Mouse (Mus musculus) neural tube, embryonic 13.5 days (tissue): ENCODE measurements around the gene Wipi2. TPM values are rescaled to one million over a fixed set of nuclear protein-coding genes. Genes with fewer than 3 reads are reported as not detected.
A peak's percentile ranks its signal among the peaks of the same experiment; 100 is the strongest.

ENCODE experiments used
- ATAC-seq: fragments of 200-750 bp; cut with Nextera tagmentation; 2 replicates; pipeline ENCODE4 v1.8.0; 2017; ENCODE audit warnings: low read depth, mild to moderate bottlenecking, moderate TSS enrichment, moderate library complexity
- H3K27ac ChIP-seq: fragments of 300-500 bp; sonication (generic); replicated peaks from 2 replicates; pipeline ENCODE4 v1.5.1; 2015; ENCODE audit warnings: moderate library complexity, mild to moderate bottlenecking, inconsistent platforms
- H3K27me3 ChIP-seq: fragments of 300-500 bp; sonication (generic); 2 replicates; pipeline ENCODE4 v1.6.1; 2015; ENCODE audit warnings: mild to moderate bottlenecking, inconsistent platforms
- H3K36me3 ChIP-seq: fragments of 300-500 bp; sonication (generic); 2 replicates; pipeline ENCODE4 v1.6.1; 2015; ENCODE audit warnings: mild to moderate bottlenecking, inconsistent platforms
- H3K4me1 ChIP-seq: fragments of 300-500 bp; sonication (generic); replicated peaks from 2 replicates; pipeline ENCODE4 v1.6.1; 2015; ENCODE audit warnings: inconsistent platforms
- H3K4me2 ChIP-seq: fragments of 300-500 bp; sonication (generic); 2 replicates; pipeline ENCODE4 v1.6.1; 2015; ENCODE audit warnings: inconsistent platforms, mild to moderate bottlenecking, moderate library complexity
- H3K4me3 ChIP-seq: fragments of 300-500 bp; sonication (generic); 2 replicates; pipeline ENCODE4 v1.5.1; 2015; ENCODE audit warnings: mild to moderate bottlenecking, inconsistent platforms
- H3K9ac ChIP-seq: fragments of 300-500 bp; sonication (generic); 2 replicates; pipeline ENCODE4 v1.6.1; 2015; ENCODE audit warnings: moderate library complexity, mild to moderate bottlenecking, inconsistent platforms
- H3K9me3 ChIP-seq: fragments of 300-500 bp; sonication (generic); 2 replicates; pipeline ENCODE4 v1.6.1; 2016; ENCODE audit warnings: inconsistent platforms
- WGBS: fragments of 180-500 bp; shearing (Covaris S2); methylation state at CpG from one replicate; pipeline ENCODE4 v1.1.7; 2015; 5-methylcytosine and 5-hydroxymethylcytosine counted together
- polyA plus RNA-seq: library from polyadenylated mRNA; unstranded; fragments of >200 nt; fragmentation: Nextera tagmentation; extraction: Ambion mirVana; gene quantifications from 2 replicates; pipeline ENCODE4 v1.2.1, GENCODE M21; 2015

Gene Wipi2
- polyA plus RNA-seq, 1 experiment from 2014 or later = 43.3 TPM

DNA sequence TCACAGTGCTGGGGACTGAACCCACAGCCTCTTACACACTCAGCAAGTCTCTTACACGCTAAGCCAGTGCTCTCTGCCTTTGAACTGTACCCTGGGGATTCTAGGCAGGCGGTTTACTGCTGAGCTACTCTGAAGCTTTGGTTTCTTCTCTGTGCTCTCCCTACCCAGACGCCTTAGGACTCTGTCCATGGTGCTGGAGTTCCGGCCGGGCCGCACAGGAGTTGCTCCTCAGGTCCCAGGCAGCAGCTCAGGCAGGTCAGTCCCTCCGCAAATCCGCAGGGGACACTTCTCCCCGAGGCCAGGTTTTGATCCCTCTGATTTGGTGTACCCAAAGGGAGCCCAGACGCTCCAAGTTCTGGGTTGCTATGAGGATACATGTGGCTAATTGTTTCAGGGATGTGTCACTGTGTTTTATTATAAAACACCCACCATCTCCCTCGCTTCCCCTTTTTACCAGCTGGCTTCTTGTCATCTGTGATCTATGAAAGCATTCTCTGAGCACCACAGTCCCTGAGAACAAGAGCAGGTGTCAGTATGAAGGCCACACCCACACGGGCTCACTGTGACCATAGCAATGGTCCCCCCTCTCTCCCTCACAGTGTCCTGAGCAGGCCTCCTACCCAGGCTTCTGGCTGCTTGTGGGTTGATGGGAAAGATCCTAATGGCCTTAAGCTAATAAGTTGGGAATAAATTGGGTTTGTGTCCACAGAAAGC, 67.3 kb downstream of the Wipi2 start:
- H3K4me1 ChIP-seq = peaks cover 34% of the 10 kb centered on the region
- peaks cover 1% of the 10 kb centered on the region; the same call in 1 of the 2 replicates for H3K27me3 ChIP-seq
- no peak overlapping the region for H3K4me2 ChIP-seq
- no peaks in the 10 kb centered on the region for H3K9me3 ChIP-seq
- H3K27ac ChIP-seq = no peak overlapping the region
- H3K9ac ChIP-seq = no peak overlapping the region
- H3K36me3 ChIP-seq = no peaks in the 10 kb centered on the region
- no peak overlapping the region for H3K4me3 ChIP-seq
- no peak; the same call in 1 of the 2 replicates for ATAC-seq
- 5% methylated on average over 12 of the region's 12 CpGs for WGBS

DNA sequence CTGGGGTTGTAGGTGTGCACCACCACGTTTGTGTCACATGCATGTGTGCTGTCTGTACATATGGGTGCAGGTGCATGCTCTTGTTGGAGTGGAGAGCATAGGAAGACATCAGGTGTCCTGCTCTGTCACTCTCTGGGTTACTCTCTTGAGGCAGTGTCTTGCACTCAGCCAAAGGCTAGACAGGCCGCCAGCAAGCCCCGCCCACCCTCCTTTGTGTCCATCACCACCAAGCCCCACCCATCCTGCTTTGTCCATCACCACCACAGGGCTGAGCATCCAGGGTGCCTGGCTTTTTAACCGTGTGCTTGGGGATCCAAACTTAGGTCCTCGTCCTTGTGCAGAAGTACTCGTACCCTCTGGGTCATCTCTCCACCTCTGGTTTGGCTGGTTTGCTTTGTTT, 68.8 kb downstream of the Wipi2 start:
- Histone ChIP-seq H3K4me1 (peaks cover 34% of the 10 kb centered on the region), H3K27me3 (peaks cover 15% of the 10 kb centered on the region), H3K4me2 (no peak overlapping the region), H3K9me3 (no peaks in the 10 kb centered on the region), H3K9ac (no peak overlapping the region), H3K4me3 (no peak overlapping the region), H3K36me3 (no peaks in the 10 kb centered on the region), H3K27ac (no peak overlapping the region)
- WGBS = 32% methylated on average over 6 of the region's 6 CpGs
- ATAC-seq = no peak

DNA sequence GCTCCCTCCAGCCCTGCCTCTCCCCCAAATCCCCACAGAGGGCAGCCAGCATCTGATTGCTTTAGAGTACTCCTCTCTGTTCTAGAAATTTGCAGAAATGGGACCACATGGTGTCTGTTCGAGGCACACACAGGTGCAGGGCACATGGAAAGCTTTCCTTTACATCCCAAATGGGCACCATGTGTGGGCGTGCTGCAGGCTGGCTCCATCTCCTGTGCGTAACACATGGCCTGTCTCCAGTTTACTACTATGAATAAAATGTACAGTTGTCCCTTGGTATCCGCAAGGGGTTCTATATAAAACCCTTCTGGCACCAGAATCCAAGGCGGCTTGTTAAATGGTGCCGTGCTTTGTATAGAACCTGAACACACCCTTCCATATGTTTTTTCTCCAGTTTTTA, 69.4 kb downstream of the Wipi2 start:
- Histone ChIP-seq H3K4me2 (no peak overlapping the region), H3K27ac (no peak overlapping the region), H3K27me3 (peaks cover 15% of the 10 kb centered on the region), H3K36me3 (no peaks in the 10 kb centered on the region), H3K9ac (no peak overlapping the region), H3K9me3 (no peaks in the 10 kb centered on the region), H3K4me1 (peaks cover 31% of the 10 kb centered on the region), H3K4me3 (no peak overlapping the region)
- 87% methylated on average over 6 of the region's 6 CpGs for WGBS
- no peak for ATAC-seq

DNA sequence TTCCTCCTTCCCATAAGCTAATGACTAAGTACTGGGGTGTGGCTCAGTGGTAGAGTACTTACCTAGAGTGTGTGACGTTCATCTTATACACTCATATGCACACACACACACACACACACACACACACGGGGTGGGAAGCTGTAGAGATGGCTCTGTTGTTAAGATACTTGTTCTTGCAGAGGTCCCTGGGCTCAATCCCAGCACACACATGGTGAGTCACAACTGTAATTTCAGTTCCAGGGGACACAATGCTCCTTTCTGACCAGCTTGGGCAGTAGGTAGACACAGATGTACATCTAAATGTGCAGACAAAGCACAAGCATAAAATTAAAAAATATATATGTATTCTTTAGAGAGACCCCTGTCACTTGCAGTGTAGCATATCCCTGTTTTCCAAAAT, 70.2 kb downstream of the Wipi2 start:
- no peak for ATAC-seq
- peaks cover 15% of the 10 kb centered on the region for H3K27me3 ChIP-seq
- WGBS = 56% methylated on average over 2 of the region's 2 CpGs
- H3K4me2 ChIP-seq = no peak overlapping the region
- H3K4me3 ChIP-seq = no peak overlapping the region
- H3K4me1 ChIP-seq = peaks cover 28% of the 10 kb centered on the region
- no peak overlapping the region for H3K27ac ChIP-seq
- H3K9ac ChIP-seq = no peak overlapping the region
- no peaks in the 10 kb centered on the region for H3K9me3 ChIP-seq
- no peaks in the 10 kb centered on the region for H3K36me3 ChIP-seq

DNA sequence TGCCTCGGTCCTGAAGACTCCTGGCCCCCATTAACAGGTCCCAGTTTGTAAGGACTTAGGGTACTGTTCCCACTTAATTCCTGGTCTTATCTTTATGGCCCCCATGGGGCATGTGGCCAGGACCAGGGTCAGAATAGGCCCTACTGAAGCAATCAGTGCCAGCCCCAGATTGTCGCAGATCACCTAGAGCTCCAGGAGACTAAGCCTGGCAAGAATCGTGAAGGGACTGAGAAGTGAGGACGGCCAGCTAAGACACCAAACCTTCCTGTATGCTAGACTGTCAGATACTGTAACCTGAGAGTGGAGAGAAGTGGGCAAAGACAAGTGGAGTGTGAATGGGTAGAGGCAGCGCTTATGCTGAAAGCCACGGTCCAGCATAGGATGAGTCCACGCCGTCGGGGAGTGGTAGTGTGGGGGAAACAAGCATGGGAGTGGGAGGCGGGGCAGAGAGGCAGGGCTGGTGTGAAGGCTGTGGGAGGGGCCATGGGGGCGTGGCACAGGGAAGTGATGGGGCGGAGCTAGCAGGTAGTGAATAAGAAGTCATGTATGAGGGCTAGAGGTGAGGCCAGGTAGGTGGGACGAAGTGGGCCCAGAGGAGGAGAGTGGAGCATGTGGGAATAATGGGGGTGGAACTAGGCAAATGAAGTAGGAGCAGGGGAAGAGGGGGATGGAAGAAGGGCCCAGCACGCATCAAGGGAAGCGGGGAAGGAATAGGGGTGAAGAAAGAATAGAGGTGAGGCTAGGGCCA, 73.5 kb downstream of the Wipi2 start:
- H3K9ac ChIP-seq = no peak overlapping the region
- peak; percentile 37 for ATAC-seq
- 10% methylated on average over 15 of the region's 15 CpGs for WGBS

DNA sequence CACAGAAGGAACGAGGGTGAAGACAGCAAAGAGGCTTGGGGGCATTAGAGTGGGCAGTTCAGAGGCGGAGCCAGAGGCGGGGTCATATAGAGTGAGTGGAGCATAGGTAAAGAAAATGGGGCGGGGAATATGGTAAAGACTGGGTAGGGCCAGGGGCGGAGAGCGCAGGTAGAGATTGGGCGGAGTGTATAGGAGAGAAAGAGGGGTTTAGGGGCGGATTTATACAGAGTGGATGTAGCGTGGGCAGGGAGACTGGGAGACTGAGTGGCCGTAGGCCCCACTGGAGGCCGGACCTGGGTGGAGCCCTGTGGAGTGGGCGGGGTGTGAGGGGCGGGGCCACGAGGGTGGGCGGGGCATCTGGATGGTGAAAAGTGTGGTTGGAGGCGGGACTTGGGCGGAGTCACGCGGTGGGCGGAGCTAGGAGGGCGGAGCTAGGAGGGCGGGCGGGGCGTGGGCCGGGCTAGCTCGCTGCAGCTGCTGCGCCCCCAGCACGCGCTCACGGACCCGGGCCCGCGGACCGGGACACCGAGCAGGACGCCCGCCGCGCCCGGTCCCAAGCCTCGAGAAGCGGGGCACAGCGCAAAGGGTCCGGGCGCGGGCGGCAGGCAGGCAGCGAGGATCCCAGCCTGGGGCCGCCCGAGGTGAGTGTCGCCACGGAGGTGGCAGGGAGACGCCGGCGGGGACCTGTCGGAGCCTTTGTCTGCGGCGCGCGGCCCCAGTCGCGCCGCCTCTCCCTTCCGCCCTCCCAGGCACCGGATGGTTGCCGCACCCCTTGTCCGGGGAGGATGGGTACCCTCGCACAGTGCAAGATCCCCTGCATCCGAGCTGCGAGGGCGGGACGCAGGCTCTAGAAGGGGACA, 74.4 kb downstream of the Wipi2 start:
- peaks cover 15% of the 10 kb centered on the region for H3K27me3 ChIP-seq
- H3K4me2 ChIP-seq = peak overlapping the region; percentile 88
- peaks cover 13% of the 10 kb centered on the region for H3K36me3 ChIP-seq
- no peak overlapping the region for H3K27ac ChIP-seq
- ATAC-seq = peak; percentile 87
- WGBS = under 1% methylated on average over 71 of the region's 72 CpGs
- peaks cover 24% of the 10 kb centered on the region for H3K4me1 ChIP-seq
- H3K4me3 ChIP-seq = peak overlapping the region; percentile 79
- H3K9ac ChIP-seq = peak overlapping the region; percentile 93
- H3K9me3 ChIP-seq = no peaks in the 10 kb centered on the region

More for the DNA sequence above, 73.5 kb downstream of the Wipi2 start:
- H3K36me3 ChIP-seq = peaks cover 10% of the 10 kb centered on the region
- H3K4me1 ChIP-seq = peaks cover 24% of the 10 kb centered on the region
- peak overlapping the region; percentile 79 for H3K4me3 ChIP-seq
- peaks cover 15% of the 10 kb centered on the region for H3K27me3 ChIP-seq
- no peak overlapping the region for H3K27ac ChIP-seq
- no peaks in the 10 kb centered on the region for H3K9me3 ChIP-seq
- peak overlapping the region; percentile 88 for H3K4me2 ChIP-seq

DNA sequence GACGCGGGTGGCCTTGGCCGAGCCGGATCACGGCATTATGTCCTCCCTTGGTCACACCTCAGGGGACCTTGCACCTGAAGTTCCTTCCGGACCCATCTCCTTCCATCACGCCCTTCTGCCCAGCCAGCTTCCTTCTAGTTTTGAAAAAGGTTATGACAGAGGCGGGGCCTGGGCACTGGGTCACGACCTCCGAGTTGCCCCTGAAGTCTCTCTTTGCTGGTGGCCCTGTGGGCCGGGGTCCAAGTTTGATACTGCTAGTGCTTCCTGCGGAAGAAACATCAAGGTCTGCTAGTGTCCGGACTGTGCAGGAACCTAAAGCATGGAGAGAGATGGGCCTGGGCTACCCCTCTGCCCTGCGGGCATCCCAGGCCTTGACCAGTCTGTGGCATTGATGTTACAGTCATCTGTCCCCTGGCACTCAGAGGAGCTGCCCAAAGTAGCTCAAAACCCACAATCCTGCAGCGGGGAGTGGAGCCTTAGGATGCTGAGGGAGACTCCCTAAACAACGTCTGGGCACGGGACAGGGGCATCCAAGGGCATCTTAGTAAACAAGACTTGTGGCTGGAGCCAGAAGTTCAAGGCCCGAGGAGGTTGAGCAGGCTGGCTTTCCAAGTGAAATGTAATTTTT, 75.1 kb downstream of the Wipi2 start:
- Histone ChIP-seq H3K36me3 (peaks cover 20% of the 10 kb centered on the region), H3K27me3 (peaks cover 15% of the 10 kb centered on the region), H3K27ac (no peak overlapping the region), H3K4me1 (peaks cover 24% of the 10 kb centered on the region), H3K4me2 (peak overlapping the region; percentile 88), H3K9ac (peak overlapping the region; percentile 93), H3K4me3 (peak overlapping the region; percentile 79), H3K9me3 (no peaks in the 10 kb centered on the region)
- ATAC-seq = no peak
- 23% methylated on average over 18 of the region's 18 CpGs for WGBS

DNA sequence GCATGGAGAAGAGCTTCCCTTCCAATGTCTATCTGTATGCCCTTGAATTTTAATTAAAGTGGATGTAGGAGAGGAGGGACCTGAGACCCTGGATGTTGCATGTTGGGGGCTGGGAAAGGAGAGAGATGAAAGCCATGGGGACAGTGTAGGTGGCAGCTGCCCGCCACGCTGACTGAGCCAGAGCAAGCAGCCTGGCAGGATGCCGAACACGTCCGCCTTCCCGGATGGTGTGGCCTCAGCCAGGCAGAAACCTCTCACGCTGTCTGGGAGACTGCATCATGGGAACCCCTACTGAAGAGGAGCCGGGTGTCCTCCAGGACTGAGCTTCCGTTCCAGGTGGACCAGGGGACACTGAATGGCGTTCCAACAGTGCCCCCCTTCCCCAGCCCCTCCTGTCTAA, 76.1 kb downstream of the Wipi2 start:
- Histone ChIP-seq H3K36me3 (peaks cover 29% of the 10 kb centered on the region), H3K4me2 (peak overlapping the region; percentile 88), H3K9me3 (no peaks in the 10 kb centered on the region), H3K27me3 (peaks cover 15% of the 10 kb centered on the region), H3K4me1 (peaks cover 24% of the 10 kb centered on the region), H3K4me3 (peak overlapping the region; percentile 79), H3K27ac (peak overlapping the region; percentile 23; the same call in 1 of the 2 replicates), H3K9ac (peak overlapping the region; percentile 93)
- peak; percentile 38; the same call in 1 of the 2 replicates for ATAC-seq
- 71% methylated on average over 10 of the region's 10 CpGs for WGBS

DNA sequence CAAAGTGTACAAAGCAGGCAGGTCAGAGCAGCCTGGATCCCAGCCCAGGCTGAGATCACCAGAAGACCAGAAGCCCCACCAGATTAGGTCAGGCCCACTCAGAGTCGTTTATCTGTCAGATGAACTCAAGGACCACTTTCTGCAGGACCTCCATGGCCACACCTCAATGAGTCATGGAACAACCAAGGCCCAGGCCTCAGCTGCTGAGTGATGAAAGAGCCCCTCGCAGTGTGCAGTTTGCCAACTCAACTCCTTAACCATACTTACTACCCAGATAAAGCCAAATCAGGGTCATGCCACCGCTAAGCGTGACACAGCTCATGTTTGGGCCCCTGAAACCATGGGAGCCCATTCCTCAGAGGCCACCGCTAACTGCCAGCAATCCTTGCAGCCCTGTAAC, 80.2 kb downstream of the Wipi2 start:
- WGBS = 91% methylated on average over 5 of the region's 5 CpGs
- H3K27ac ChIP-seq = no peak overlapping the region
- peaks cover 69% of the 10 kb centered on the region for H3K36me3 ChIP-seq
- H3K9ac ChIP-seq = no peak overlapping the region
- ATAC-seq = no peak
- H3K4me1 ChIP-seq = peaks cover 20% of the 10 kb centered on the region
- H3K9me3 ChIP-seq = no peaks in the 10 kb centered on the region
- H3K4me3 ChIP-seq = no peak overlapping the region
- no peak overlapping the region for H3K4me2 ChIP-seq
- H3K27me3 ChIP-seq = no peaks in the 10 kb centered on the region

DNA sequence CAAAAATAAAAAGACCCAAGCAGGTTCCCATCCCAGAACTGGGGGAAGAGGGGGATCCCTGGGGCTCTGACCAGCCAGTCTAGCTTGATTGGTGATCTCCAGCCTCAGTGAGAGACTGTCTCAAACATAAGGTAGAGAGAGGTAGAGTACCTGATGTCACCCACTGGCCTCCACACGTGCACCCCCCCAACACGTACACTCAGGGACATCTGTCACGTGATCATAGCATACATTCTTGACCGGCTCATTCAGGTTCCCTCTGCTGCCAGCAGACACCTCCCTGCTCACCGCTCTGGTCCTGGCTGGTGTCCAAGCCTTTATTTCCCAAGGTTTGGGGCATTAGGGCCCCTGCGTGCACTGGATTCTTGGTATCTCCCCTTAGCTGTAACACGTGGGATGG, 81.9 kb downstream of the Wipi2 start:
- H3K4me3 ChIP-seq = no peak overlapping the region
- peaks cover 3% of the 10 kb centered on the region; the same call in 1 of the 2 replicates for H3K4me1 ChIP-seq
- ATAC-seq = no peak
- H3K36me3 ChIP-seq = peaks cover 84% of the 10 kb centered on the region
- H3K9me3 ChIP-seq = no peaks in the 10 kb centered on the region
- no peak overlapping the region for H3K9ac ChIP-seq
- H3K27ac ChIP-seq = no peak overlapping the region
- H3K27me3 ChIP-seq = no peaks in the 10 kb centered on the region
- 86% methylated on average over 7 of the region's 7 CpGs for WGBS
- H3K4me2 ChIP-seq = no peak overlapping the region

DNA sequence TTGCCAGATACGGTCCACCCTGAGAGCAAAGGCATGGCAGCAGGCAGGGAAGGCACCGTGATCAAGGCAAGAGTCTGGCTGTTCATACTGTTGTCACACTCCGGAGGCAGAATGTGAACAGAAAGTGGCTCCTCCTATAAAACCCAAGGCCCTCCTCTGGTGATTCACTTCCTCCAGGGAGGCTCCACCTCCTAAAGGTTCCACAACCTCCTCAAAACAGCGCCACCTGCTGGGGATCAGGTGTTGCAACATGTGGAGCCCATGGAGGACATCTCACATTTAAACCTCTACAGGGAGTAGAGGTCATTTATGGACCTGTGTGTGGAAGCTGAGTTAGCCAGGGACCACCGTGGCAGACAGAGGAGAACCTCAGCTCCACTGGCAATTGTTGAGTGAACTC, 84.9 kb downstream of the Wipi2 start:
- H3K4me3 ChIP-seq = no peak overlapping the region
- no peak overlapping the region for H3K27ac ChIP-seq
- H3K36me3 ChIP-seq = peaks cover 86% of the 10 kb centered on the region
- H3K27me3 ChIP-seq = no peaks in the 10 kb centered on the region
- WGBS = 77% methylated on average over 5 of the region's 5 CpGs
- no peak overlapping the region for H3K9ac ChIP-seq
- no peaks in the 10 kb centered on the region for H3K9me3 ChIP-seq
- no peak overlapping the region for H3K4me2 ChIP-seq
- no peaks in the 10 kb centered on the region for H3K4me1 ChIP-seq
- no peak for ATAC-seq
